Mouse (Mus musculus) thymus, adult 2 months (tissue): ENCODE results near the gene Pknox2.

Experiments used
- CTCF ChIP-seq: fragments of 200-500 bp; IDR thresholded peaks from 2 replicates; pipeline ENCODE4 v1.5.1; 2012; ENCODE audit warnings: mild to moderate bottlenecking, control low read depth, low read length, moderate library complexity, borderline replicate concordance; ENCODE audit not compliant: control insufficient read depth, poor library complexity, insufficient read depth; ENCODE audit errors: extremely low read depth
- POLR2A ChIP-seq: fragments of 200-500 bp; IDR thresholded peaks from 2 replicates; pipeline ENCODE4 v1.6.1; 2012; ENCODE audit warnings: mild to moderate bottlenecking, low read length, control low read depth, moderate library complexity; ENCODE audit not compliant: control insufficient read depth, poor library complexity, insufficient read depth; ENCODE audit errors: extremely low read depth

DNA sequence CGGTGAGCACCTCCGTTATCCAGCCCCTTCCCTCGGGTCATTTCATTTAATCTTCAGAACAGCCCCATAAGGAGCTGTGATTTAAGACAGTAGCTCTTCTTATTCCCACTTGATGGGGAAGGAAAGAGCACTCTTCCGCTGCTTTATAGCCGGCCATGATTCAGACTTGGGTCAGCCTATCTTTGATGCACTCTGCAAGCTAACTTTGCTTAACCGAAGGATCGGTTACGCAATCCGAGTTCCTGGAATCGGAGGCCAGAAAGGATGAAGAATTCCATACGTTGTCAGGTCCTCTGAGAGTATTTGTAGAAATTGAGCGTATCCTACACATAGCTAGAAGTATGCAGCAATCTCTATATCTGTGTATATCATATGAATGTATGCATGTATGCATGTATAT is 109.8 kb downstream of the Pknox2 start:
- TF ChIP-seq POLR2A: no peak
- no peak for TF ChIP-seq CTCF
